Mouse (Mus musculus): ENCODE data around the gene Rai1. TPM values are rescaled to one million over a fixed set of nuclear protein-coding genes. Genes with fewer than 3 reads are reported as not detected.

The Rai1 gene
- polyA plus RNA-seq (2012; rRNA removed) (7.2 and 7.8 TPM in 2 replicates), polyA plus RNA-seq (2014; fragmentation: Nextera tagmentation; extraction: Ambion mirVana) (4.5 and 5.3 TPM in 2 replicates)

GRCm38 (mm10) chr11:60104810-60105592, at the start of gene Rai1:
Gene Rai1, plus strand, starts transcription at chr11:60105013.
- H3K27ac ChIP-seq = peak within 1 kb of the TSS; percentile 72
- under 1% methylated on average over 102 of the region's 105 CpGs for WGBS (ENCODE audit: insufficient replicate concordance)
- H3K4me1 ChIP-seq (replicated peaks; ENCODE audit: control insufficient read depth in 2 of 2, insufficient read depth in 2 of 2, low read length in 1 of 2) = peaks cover 25 to 41% of the 10 kb centered on the region in 2 experiments
- ATAC-seq (ENCODE audit: insufficient read depth) (peak; percentile 70), DNase-seq (ENCODE audit: low read depth in 3 of 3, low spot score in 3 of 3) (peak; percentile 54 to 68 (median 63))
- H3K9ac ChIP-seq (replicated peaks) = peak within 1 kb of the TSS; percentile 87
- H3K36me3 ChIP-seq (replicated peaks; ENCODE audit: control insufficient read depth, insufficient read depth, low read depth) = no peaks in the 10 kb centered on the region
- H3K4me2 ChIP-seq (ENCODE audit: low read depth) = peak within 1 kb of the TSS; percentile 94
- H3K27me3 ChIP-seq (ENCODE audit: control insufficient read depth, insufficient read depth, low read length) = no peaks in the 10 kb centered on the region
- peak within 1 kb of the TSS; percentile 63 to 84 for H3K4me3 ChIP-seq (ENCODE audit: insufficient read depth in 1 of 2, low read depth in 2 of 2, low read length in 2 of 2)
- peak; percentile 83 for TF ChIP-seq CTCF (IDR thresholded peaks at IDR 0.05; ENCODE audit: low read depth)
- no peak for TF ChIP-seq EP300 (IDR thresholded peaks at IDR 0.05; ENCODE audit: low read depth)
- no peaks in the 10 kb centered on the region for H3K9me3 ChIP-seq (ENCODE audit: control insufficient read depth, low read length)

DNA sequence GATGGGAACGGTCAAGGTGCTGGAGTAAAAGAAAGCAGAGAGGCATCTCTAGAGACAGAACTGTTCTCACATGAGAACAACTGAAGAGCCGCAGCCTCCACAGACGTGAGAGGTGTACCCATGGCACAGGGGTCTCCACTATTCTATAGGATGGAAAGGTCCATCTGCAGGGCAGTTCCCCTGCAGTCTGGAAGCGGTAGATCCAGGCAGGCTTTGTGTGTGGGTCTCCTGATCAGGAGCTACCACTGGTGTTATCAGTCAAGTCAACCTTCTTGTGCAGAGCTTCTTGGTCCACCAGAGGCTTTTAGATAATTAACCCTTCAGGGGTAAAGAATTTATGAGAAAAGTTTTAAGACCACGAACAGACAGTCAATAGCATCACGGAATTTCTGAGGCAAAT, 48.3 kb upstream of the Rai1 start:
- DNase-seq (ENCODE audit: low read depth in 3 of 3, low spot score in 3 of 3) = no peak
- Histone ChIP-seq H3K9me3 (ENCODE audit: control insufficient read depth, low read length) (no peaks in the 10 kb centered on the region), H3K4me2 (ENCODE audit: low read depth) (no peak overlapping the region), H3K9ac (replicated peaks) (no peak overlapping the region), H3K27me3 (ENCODE audit: control insufficient read depth, insufficient read depth, low read length) (no peaks in the 10 kb centered on the region), H3K4me3 (ENCODE audit: insufficient read depth in 1 of 2, low read depth in 2 of 2, low read length in 2 of 2) (no peak overlapping the region), H3K4me1 (replicated peaks; ENCODE audit: control insufficient read depth in 2 of 2, insufficient read depth in 2 of 2, low read length in 1 of 2) (peaks cover 0 to 14% of the 10 kb centered on the region in 2 experiments; a peak in 2 of 4 replicates), H3K36me3 (replicated peaks; ENCODE audit: control insufficient read depth, insufficient read depth, low read depth) (no peaks in the 10 kb centered on the region), H3K27ac (no peak overlapping the region)
- no peak for ATAC-seq (ENCODE audit: insufficient read depth)
- no peak for TF ChIP-seq CTCF (IDR thresholded peaks at IDR 0.05; ENCODE audit: low read depth)
- peak; percentile 22; the same call in 1 of the 2 replicates for TF ChIP-seq EP300 (IDR thresholded peaks at IDR 0.05; ENCODE audit: low read depth)
- 39% methylated on average over 6 of the region's 6 CpGs for WGBS (ENCODE audit: insufficient replicate concordance)

DNA sequence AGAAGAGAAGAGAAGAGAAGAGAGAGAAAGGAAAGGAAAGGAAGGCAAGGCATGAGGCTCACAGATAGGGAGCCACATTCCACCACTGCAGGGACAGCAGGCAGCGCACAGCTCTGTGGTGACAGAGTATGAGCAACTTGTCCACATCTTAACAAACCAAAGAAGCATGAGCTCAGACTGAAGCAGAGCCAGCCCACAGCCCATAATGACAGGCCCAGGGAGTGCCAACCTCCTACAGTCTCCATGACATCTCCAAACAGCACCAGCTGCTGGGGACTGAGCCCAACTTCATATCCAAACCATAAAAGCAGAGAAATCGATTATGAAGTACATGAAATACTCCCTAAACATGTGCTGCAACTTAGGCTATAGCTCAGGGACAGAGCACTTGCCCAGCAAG, 46.8 kb upstream of the Rai1 start:
- H3K4me1 ChIP-seq (replicated peaks; ENCODE audit: control insufficient read depth in 2 of 2, insufficient read depth in 2 of 2, low read length in 1 of 2) = peaks cover 0 to 14% of the 10 kb centered on the region in 2 experiments; a peak in 2 of 4 replicates
- no peaks in the 10 kb centered on the region for H3K36me3 ChIP-seq (replicated peaks; ENCODE audit: control insufficient read depth, insufficient read depth, low read depth)
- TF ChIP-seq EP300 (IDR thresholded peaks at IDR 0.05; ENCODE audit: low read depth) = no peak
- TF ChIP-seq CTCF (IDR thresholded peaks at IDR 0.05; ENCODE audit: low read depth) = no peak
- ATAC-seq (ENCODE audit: insufficient read depth) (no peak), DNase-seq (ENCODE audit: low read depth in 3 of 3, low spot score in 3 of 3) (no peak)
- H3K9me3 ChIP-seq (ENCODE audit: control insufficient read depth, low read length) = no peaks in the 10 kb centered on the region
- no peak overlapping the region for H3K4me3 ChIP-seq (ENCODE audit: insufficient read depth in 1 of 2, low read depth in 2 of 2, low read length in 2 of 2)
- no peaks in the 10 kb centered on the region for H3K27me3 ChIP-seq (ENCODE audit: control insufficient read depth, insufficient read depth, low read length)
- WGBS (ENCODE audit: insufficient replicate concordance) = 58% methylated on average over 2 of the region's 2 CpGs
- no peak overlapping the region for H3K4me2 ChIP-seq (ENCODE audit: low read depth)
- H3K9ac ChIP-seq (replicated peaks) = no peak overlapping the region
- H3K27ac ChIP-seq = no peak overlapping the region

GRCm38 (mm10) chr11:60058441-60058840, 46.4 kb upstream of the Rai1 start:
- Histone ChIP-seq H3K9me3 (ENCODE audit: control insufficient read depth, low read length) (no peaks in the 10 kb centered on the region), H3K4me1 (replicated peaks; ENCODE audit: control insufficient read depth in 2 of 2, insufficient read depth in 2 of 2, low read length in 1 of 2) (peaks cover 0 to 14% of the 10 kb centered on the region in 2 experiments; a peak in 2 of 4 replicates), H3K27me3 (ENCODE audit: control insufficient read depth, insufficient read depth, low read length) (no peaks in the 10 kb centered on the region), H3K9ac (replicated peaks) (no peak overlapping the region), H3K4me2 (ENCODE audit: low read depth) (no peak overlapping the region), H3K4me3 (ENCODE audit: insufficient read depth in 1 of 2, low read depth in 2 of 2, low read length in 2 of 2) (no peak overlapping the region), H3K27ac (no peak overlapping the region), H3K36me3 (replicated peaks; ENCODE audit: control insufficient read depth, insufficient read depth, low read depth) (no peaks in the 10 kb centered on the region)
- WGBS (ENCODE audit: insufficient replicate concordance) = 56% methylated on average over 10 of the region's 10 CpGs
- DNase-seq (ENCODE audit: low read depth in 3 of 3, low spot score in 3 of 3) (no peak), ATAC-seq (ENCODE audit: insufficient read depth) (no peak)
- TF ChIP-seq CTCF (IDR thresholded peaks at IDR 0.05; ENCODE audit: low read depth) (no peak), EP300 (IDR thresholded peaks at IDR 0.05; ENCODE audit: low read depth) (no peak)

- ATAC-seq (ENCODE audit: insufficient read depth) (no peak), DNase-seq (ENCODE audit: low read depth in 3 of 3, low spot score in 3 of 3) (no peak)
- Histone ChIP-seq H3K4me2 (ENCODE audit: low read depth) (no peak overlapping the region), H3K27me3 (ENCODE audit: control insufficient read depth, insufficient read depth, low read length) (no peaks in the 10 kb centered on the region), H3K4me3 (ENCODE audit: insufficient read depth in 1 of 2, low read depth in 2 of 2, low read length in 2 of 2) (no peak overlapping the region), H3K36me3 (replicated peaks; ENCODE audit: control insufficient read depth, insufficient read depth, low read depth) (no peaks in the 10 kb centered on the region), H3K9ac (replicated peaks) (no peak overlapping the region), H3K9me3 (ENCODE audit: control insufficient read depth, low read length) (no peaks in the 10 kb centered on the region), H3K27ac (no peak overlapping the region), H3K4me1 (replicated peaks; ENCODE audit: control insufficient read depth in 2 of 2, insufficient read depth in 2 of 2, low read length in 1 of 2) (peaks cover 0 to 14% of the 10 kb centered on the region in 2 experiments; a peak in 2 of 4 replicates)
- no peak for TF ChIP-seq CTCF (IDR thresholded peaks at IDR 0.05; ENCODE audit: low read depth)
- no peak for TF ChIP-seq EP300 (IDR thresholded peaks at IDR 0.05; ENCODE audit: low read depth)
- 84% methylated on average over 2 of the region's 2 CpGs for WGBS (ENCODE audit: insufficient replicate concordance)
Measured at GRCm38 (mm10) chr11:60060026-60060425, 44.8 kb upstream of the Rai1 start.
